Mouse (Mus musculus): ENCODE measurements around the gene Gm48552. TPM values are rescaled to one million over a fixed set of nuclear protein-coding genes. Genes with fewer than 3 reads are reported as not detected.
A peak's percentile ranks its signal among the peaks of the same experiment; 100 is the strongest.

The Gm48552 gene
- polyA plus RNA-seq, 1 experiment from 2014 or later: 0.44 TPM

- Histone ChIP-seq H3K27me3 (ENCODE audit: control insufficient read depth, insufficient read depth, low read depth, low read length) (peaks cover 65% of the 10 kb centered on the region), H3K9ac (ENCODE audit: low read depth, low read length) (peak overlapping the region; percentile 76), H3K36me3 (ENCODE audit: control insufficient read depth, insufficient read depth) (no peaks in the 10 kb centered on the region), H3K27ac (ENCODE audit: low read length) (peak overlapping the region; percentile 91), H3K4me2 (ENCODE audit: low read depth, low read length) (peak overlapping the region; percentile 93), H3K4me3 (ENCODE audit: low read depth, low read length) (peak overlapping the region; percentile 70), H3K9me3 (replicated peaks; ENCODE audit: control insufficient read depth, low read length) (no peaks in the 10 kb centered on the region), H3K4me1 (ENCODE audit: control insufficient read depth, low read depth, low read length) (peaks cover 33% of the 10 kb centered on the region)
- under 1% methylated on average over 70 of the region's 89 CpGs for WGBS (ENCODE audit: insufficient replicate concordance)
- peak; percentile 28 for ATAC-seq (ENCODE audit: low read depth)
Measured at GRCm38 (mm10) chr10:81430141-81430830, 41.5 kb downstream of the Gm48552 start.

GRCm38 (mm10) chr10:81430831-81431525 lies 42.2 kb downstream of the Gm48552 start:
- peak overlapping the region; percentile 76 for H3K9ac ChIP-seq (ENCODE audit: low read depth, low read length)
- H3K9me3 ChIP-seq (replicated peaks; ENCODE audit: control insufficient read depth, low read length): no peaks in the 10 kb centered on the region
- no peaks in the 10 kb centered on the region for H3K36me3 ChIP-seq (ENCODE audit: control insufficient read depth, insufficient read depth)
- H3K4me2 ChIP-seq (ENCODE audit: low read depth, low read length): peak overlapping the region; percentile 93
- ATAC-seq (ENCODE audit: low read depth): no peak
- H3K4me1 ChIP-seq (ENCODE audit: control insufficient read depth, low read depth, low read length): peaks cover 33% of the 10 kb centered on the region
- peak overlapping the region; percentile 70 for H3K4me3 ChIP-seq (ENCODE audit: low read depth, low read length)
- peaks cover 58% of the 10 kb centered on the region for H3K27me3 ChIP-seq (ENCODE audit: control insufficient read depth, insufficient read depth, low read depth, low read length)
- peak overlapping the region; percentile 91; the same call in 1 of the 2 replicates for H3K27ac ChIP-seq (ENCODE audit: low read length)
- WGBS (ENCODE audit: insufficient replicate concordance): 2% methylated on average over 45 of the region's 70 CpGs

GRCm38 (mm10) chr10:81431526-81432168 lies 42.8 kb downstream of the Gm48552 start:
- no peaks in the 10 kb centered on the region for H3K36me3 ChIP-seq (ENCODE audit: control insufficient read depth, insufficient read depth)
- H3K9ac ChIP-seq (ENCODE audit: low read depth, low read length): no peak overlapping the region
- no peak for ATAC-seq (ENCODE audit: low read depth)
- H3K4me3 ChIP-seq (ENCODE audit: low read depth, low read length): no peak overlapping the region
- peaks cover 33% of the 10 kb centered on the region for H3K4me1 ChIP-seq (ENCODE audit: control insufficient read depth, low read depth, low read length)
- H3K27me3 ChIP-seq (ENCODE audit: control insufficient read depth, insufficient read depth, low read depth, low read length): peaks cover 51% of the 10 kb centered on the region
- H3K27ac ChIP-seq (ENCODE audit: low read length): no peak overlapping the region
- peak overlapping the region; percentile 93 for H3K4me2 ChIP-seq (ENCODE audit: low read depth, low read length)
- no peaks in the 10 kb centered on the region for H3K9me3 ChIP-seq (replicated peaks; ENCODE audit: control insufficient read depth, low read length)
- 10% methylated on average over 15 of the region's 15 CpGs for WGBS (ENCODE audit: insufficient replicate concordance)

- Histone ChIP-seq H3K36me3 (ENCODE audit: control insufficient read depth, insufficient read depth) (no peaks in the 10 kb centered on the region), H3K27ac (ENCODE audit: low read length) (no peak overlapping the region), H3K4me3 (ENCODE audit: low read depth, low read length) (no peak overlapping the region), H3K9ac (ENCODE audit: low read depth, low read length) (no peak overlapping the region), H3K4me1 (ENCODE audit: control insufficient read depth, low read depth, low read length) (peaks cover 31% of the 10 kb centered on the region), H3K4me2 (ENCODE audit: low read depth, low read length) (peak overlapping the region; percentile 43), H3K9me3 (replicated peaks; ENCODE audit: control insufficient read depth, low read length) (no peaks in the 10 kb centered on the region), H3K27me3 (ENCODE audit: control insufficient read depth, insufficient read depth, low read depth, low read length) (peaks cover 45% of the 10 kb centered on the region)
- 60% methylated on average over 21 of the region's 21 CpGs for WGBS (ENCODE audit: insufficient replicate concordance)
- no peak for ATAC-seq (ENCODE audit: low read depth)
Measured at GRCm38 (mm10) chr10:81432169-81432867, 43.5 kb downstream of the Gm48552 start.

- Histone ChIP-seq H3K4me2 (ENCODE audit: low read depth, low read length) (peak overlapping the region; percentile 47), H3K9ac (ENCODE audit: low read depth, low read length) (no peak overlapping the region), H3K36me3 (ENCODE audit: control insufficient read depth, insufficient read depth) (no peaks in the 10 kb centered on the region), H3K27me3 (ENCODE audit: control insufficient read depth, insufficient read depth, low read depth, low read length) (peaks cover 39% of the 10 kb centered on the region), H3K27ac (ENCODE audit: low read length) (no peak overlapping the region), H3K4me3 (ENCODE audit: low read depth, low read length) (peak overlapping the region; percentile 9; the same call in 1 of the 2 replicates), H3K9me3 (replicated peaks; ENCODE audit: control insufficient read depth, low read length) (no peaks in the 10 kb centered on the region), H3K4me1 (ENCODE audit: control insufficient read depth, low read depth, low read length) (peaks cover 30% of the 10 kb centered on the region)
- peak; percentile 76 for ATAC-seq (ENCODE audit: low read depth)
- 3% methylated on average over 17 of the region's 17 CpGs for WGBS (ENCODE audit: insufficient replicate concordance)
Measured at GRCm38 (mm10) chr10:81432868-81433262, 44.1 kb downstream of the Gm48552 start.

GRCm38 (mm10) chr10:81433541-81434289 lies 44.9 kb downstream of the Gm48552 start:
- H3K36me3 ChIP-seq (ENCODE audit: control insufficient read depth, insufficient read depth): no peaks in the 10 kb centered on the region
- H3K4me2 ChIP-seq (ENCODE audit: low read depth, low read length): no peak overlapping the region
- H3K27me3 ChIP-seq (ENCODE audit: control insufficient read depth, insufficient read depth, low read depth, low read length): peaks cover 31% of the 10 kb centered on the region
- peaks cover 30% of the 10 kb centered on the region for H3K4me1 ChIP-seq (ENCODE audit: control insufficient read depth, low read depth, low read length)
- 65% methylated on average over 26 of the region's 26 CpGs for WGBS (ENCODE audit: insufficient replicate concordance)
- no peak overlapping the region for H3K9ac ChIP-seq (ENCODE audit: low read depth, low read length)
- H3K27ac ChIP-seq (ENCODE audit: low read length): no peak overlapping the region
- no peak overlapping the region for H3K4me3 ChIP-seq (ENCODE audit: low read depth, low read length)
- no peak for ATAC-seq (ENCODE audit: low read depth)
- H3K9me3 ChIP-seq (replicated peaks; ENCODE audit: control insufficient read depth, low read length): no peaks in the 10 kb centered on the region

GRCm38 (mm10) chr10:81434361-81435263 lies 45.8 kb downstream of the Gm48552 start:
- no peaks in the 10 kb centered on the region for H3K9me3 ChIP-seq (replicated peaks; ENCODE audit: control insufficient read depth, low read length)
- H3K9ac ChIP-seq (ENCODE audit: low read depth, low read length): no peak overlapping the region
- 38% methylated on average over 15 of the region's 15 CpGs for WGBS (ENCODE audit: insufficient replicate concordance)
- H3K4me1 ChIP-seq (ENCODE audit: control insufficient read depth, low read depth, low read length): peaks cover 25% of the 10 kb centered on the region
- no peak overlapping the region for H3K4me3 ChIP-seq (ENCODE audit: low read depth, low read length)
- no peak overlapping the region for H3K27ac ChIP-seq (ENCODE audit: low read length)
- peaks cover 24% of the 10 kb centered on the region for H3K27me3 ChIP-seq (ENCODE audit: control insufficient read depth, insufficient read depth, low read depth, low read length)
- no peak overlapping the region for H3K4me2 ChIP-seq (ENCODE audit: low read depth, low read length)
- ATAC-seq (ENCODE audit: low read depth): no peak
- no peaks in the 10 kb centered on the region for H3K36me3 ChIP-seq (ENCODE audit: control insufficient read depth, insufficient read depth)
